ENCODE assay signal across 27 mouse cellular contexts in genomic region chr17:45904251-45904650, GRCm38 (mm10).
DNase-seq lines count a peak whose midpoint lies in the region; ATAC-seq and TF ChIP-seq lines count a peak whose summit lies in the region.
"Had no signal": no experiment of that assay in that cellular context is flagged by ENCODE, and none has a peak within 500 bp of the region (broad histone marks: within the 10 kb centered on the region; RNA-seq: fewer than 3 reads in every experiment).

No protein-coding gene starts in this region.

- no peak overlapping the region for H3K4me3 ChIP-seq in forebrain, postnatal 0 days (ENCODE audit: low read depth, low read length)
- H3K4me3 ChIP-seq in forebrain, embryonic 11.5 days (ENCODE audit: low read depth, low read length): no peak overlapping the region
- no peak overlapping the region for H3K4me3 ChIP-seq in hindbrain, embryonic 10.5 days
- H3K4me3 ChIP-seq: embryonic facial prominence, embryonic 15.5 days; forebrain, embryonic 15.5 days; limb, embryonic 10.5 days; liver, embryonic 15.5 days; lung, embryonic 15.5 days; midbrain, embryonic 15.5 days; neural tube, embryonic 13.5 days; stomach, embryonic 15.5 days had no signal

- H3K36me3 ChIP-seq in forebrain, postnatal 0 days (ENCODE audit: insufficient read depth): no peaks in the 10 kb centered on the region
- no peaks in the 10 kb centered on the region for H3K36me3 ChIP-seq in forebrain, embryonic 11.5 days (ENCODE audit: control insufficient read depth, insufficient read depth, low read length)
- H3K36me3 ChIP-seq in hindbrain, embryonic 10.5 days: no peaks in the 10 kb centered on the region
- H3K36me3 ChIP-seq: embryonic facial prominence, embryonic 15.5 days; forebrain, embryonic 15.5 days; limb, embryonic 10.5 days; liver, embryonic 15.5 days; lung, embryonic 15.5 days; midbrain, embryonic 15.5 days; neural tube, embryonic 13.5 days; stomach, embryonic 15.5 days had no signal

- no peaks in the 10 kb centered on the region for H3K4me1 ChIP-seq in forebrain, postnatal 0 days (ENCODE audit: insufficient read depth)
- no peaks in the 10 kb centered on the region; the same call in 1 of the 2 replicates for H3K4me1 ChIP-seq in forebrain, embryonic 11.5 days (replicated peaks; ENCODE audit: control insufficient read depth, insufficient read depth, low read length)
- peaks cover 18% of the 10 kb centered on the region for H3K4me1 ChIP-seq in hindbrain, embryonic 10.5 days (replicated peaks)
- H3K4me1 ChIP-seq: embryonic facial prominence, embryonic 15.5 days; forebrain, embryonic 15.5 days; liver, embryonic 15.5 days; lung, embryonic 15.5 days; midbrain, embryonic 15.5 days; stomach, embryonic 15.5 days had no signal

- H3K9ac ChIP-seq in forebrain, postnatal 0 days: no peak overlapping the region
- H3K9ac ChIP-seq in forebrain, embryonic 11.5 days (ENCODE audit: low read length): no peak overlapping the region
- H3K9ac ChIP-seq: embryonic facial prominence, embryonic 15.5 days; forebrain, embryonic 15.5 days; liver, embryonic 15.5 days; lung, embryonic 15.5 days; midbrain, embryonic 15.5 days; neural tube, embryonic 13.5 days; stomach, embryonic 15.5 days had no signal

- H3K4me2 ChIP-seq in forebrain, postnatal 0 days (ENCODE audit: low read depth): no peak overlapping the region
- no peak overlapping the region for H3K4me2 ChIP-seq in forebrain, embryonic 11.5 days (ENCODE audit: low read depth, low read length, severe bottlenecking)
- H3K4me2 ChIP-seq: embryonic facial prominence, embryonic 15.5 days; forebrain, embryonic 15.5 days; heart, embryonic 11.5 days; liver, embryonic 15.5 days; lung, embryonic 15.5 days; midbrain, embryonic 15.5 days; neural tube, embryonic 13.5 days; stomach, embryonic 15.5 days had no signal

- DNase-seq in forebrain, postnatal 0 days: peak; percentile 48
- DNase-seq in forebrain, embryonic 11.5 days (ENCODE audit: low spot score): no peak
- DNase-seq in right cerebral cortex, adult 18-20 months: peak; percentile 46
- DNase-seq in right cerebral cortex, postnatal 14 days: no peak
- DNase-seq in right cerebral cortex, adult 2 months (ENCODE audit: low spot score in 2 of 2): peak; percentile 36 to 51
- DNase-seq in urinary bladder, postnatal 10 days (ENCODE audit: low spot score): no peak
- DNase-seq in hindbrain, embryonic 10.5 days (ENCODE audit: low spot score): no peak
- no peak for DNase-seq in lung, postnatal 36 days
- DNase-seq: adrenal gland, postnatal 10 days; cerebellum, adult 9-10 months; kidney, adult 9 months; kidney, postnatal 14 days; liver; lung, postnatal 4 days; thymus, adult 2 months; thymus, postnatal 4 days had no signal

- WGBS in forebrain, postnatal 0 days: 51% methylated on average over 4 of the region's 4 CpGs
- 78% methylated on average over 4 of the region's 4 CpGs for WGBS in forebrain, embryonic 11.5 days
- 67% methylated on average over 4 of the region's 4 CpGs for WGBS in hindbrain, embryonic 10.5 days

- peak; percentile 73 for ATAC-seq in forebrain, postnatal 0 days
- ATAC-seq in forebrain, embryonic 11.5 days (replicated peaks; ENCODE audit: low FRiP score): no peak
- ATAC-seq: forebrain, embryonic 15.5 days; hindbrain, postnatal 0 days; intestine, embryonic 16.5 days; midbrain, embryonic 15.5 days had no signal

- 0 out of 2 replicates have a peak, but pooled peaks cover 2% of the 10 kb centered on the region for H3K9me3 ChIP-seq in forebrain, postnatal 0 days (ENCODE audit: low read length)
- H3K9me3 ChIP-seq in forebrain, embryonic 11.5 days (ENCODE audit: control insufficient read depth, low read length): no peaks in the 10 kb centered on the region
- no peaks in the 10 kb centered on the region for H3K9me3 ChIP-seq in hindbrain, embryonic 10.5 days
- H3K9me3 ChIP-seq: forebrain, embryonic 15.5 days; limb, embryonic 10.5 days; liver, embryonic 15.5 days; lung, embryonic 15.5 days; midbrain, embryonic 15.5 days; neural tube, embryonic 13.5 days; stomach, embryonic 15.5 days had no signal

- no peaks in the 10 kb centered on the region for H3K27me3 ChIP-seq in forebrain, postnatal 0 days (ENCODE audit: insufficient read depth, low read length)
- H3K27me3 ChIP-seq in forebrain, embryonic 11.5 days (ENCODE audit: control insufficient read depth, insufficient read depth, low read length): no peaks in the 10 kb centered on the region
- peaks cover 7% of the 10 kb centered on the region for H3K27me3 ChIP-seq in hindbrain, embryonic 10.5 days (ENCODE audit: insufficient read depth, poor library complexity, severe bottlenecking)
- H3K27me3 ChIP-seq: embryonic facial prominence, embryonic 15.5 days; forebrain, embryonic 15.5 days; liver, embryonic 15.5 days; lung, embryonic 15.5 days; midbrain, embryonic 15.5 days; neural tube, embryonic 13.5 days; stomach, embryonic 15.5 days had no signal

- TF ChIP-seq CTCF in forebrain, postnatal 0 days (IDR thresholded peaks at IDR 0.05; ENCODE audit: low read depth): no peak

- no peak overlapping the region for H3K27ac ChIP-seq in forebrain, postnatal 0 days (ENCODE audit: low read depth, low read length)
- H3K27ac ChIP-seq in forebrain, embryonic 11.5 days (ENCODE audit: low read depth, low read length): no peak overlapping the region
- no peak overlapping the region for H3K27ac ChIP-seq in hindbrain, embryonic 10.5 days
- H3K27ac ChIP-seq: embryonic facial prominence, embryonic 15.5 days; forebrain, embryonic 15.5 days; hindbrain, postnatal 0 days; limb, embryonic 10.5 days; liver, embryonic 15.5 days; lung, embryonic 15.5 days; midbrain, embryonic 15.5 days; neural tube, embryonic 13.5 days; stomach, embryonic 15.5 days had no signal

Comparison
In these comparisons a context has a peak if more than half of its experiments do, and no peak if none do; other contexts are left out.
1. DNase-seq: peak in forebrain, postnatal 0 days (single experiment), right cerebral cortex, adult 18-20 months (single experiment) and right cerebral cortex, adult 2 months (2 of 2); none in forebrain, embryonic 11.5 days (single experiment), right cerebral cortex, postnatal 14 days (single experiment), urinary bladder, postnatal 10 days (single experiment), hindbrain, embryonic 10.5 days (single experiment) and lung, postnatal 36 days (single experiment).